Mouse (Mus musculus): Measurements from ENCODE around the gene Rnf223.

DNA sequence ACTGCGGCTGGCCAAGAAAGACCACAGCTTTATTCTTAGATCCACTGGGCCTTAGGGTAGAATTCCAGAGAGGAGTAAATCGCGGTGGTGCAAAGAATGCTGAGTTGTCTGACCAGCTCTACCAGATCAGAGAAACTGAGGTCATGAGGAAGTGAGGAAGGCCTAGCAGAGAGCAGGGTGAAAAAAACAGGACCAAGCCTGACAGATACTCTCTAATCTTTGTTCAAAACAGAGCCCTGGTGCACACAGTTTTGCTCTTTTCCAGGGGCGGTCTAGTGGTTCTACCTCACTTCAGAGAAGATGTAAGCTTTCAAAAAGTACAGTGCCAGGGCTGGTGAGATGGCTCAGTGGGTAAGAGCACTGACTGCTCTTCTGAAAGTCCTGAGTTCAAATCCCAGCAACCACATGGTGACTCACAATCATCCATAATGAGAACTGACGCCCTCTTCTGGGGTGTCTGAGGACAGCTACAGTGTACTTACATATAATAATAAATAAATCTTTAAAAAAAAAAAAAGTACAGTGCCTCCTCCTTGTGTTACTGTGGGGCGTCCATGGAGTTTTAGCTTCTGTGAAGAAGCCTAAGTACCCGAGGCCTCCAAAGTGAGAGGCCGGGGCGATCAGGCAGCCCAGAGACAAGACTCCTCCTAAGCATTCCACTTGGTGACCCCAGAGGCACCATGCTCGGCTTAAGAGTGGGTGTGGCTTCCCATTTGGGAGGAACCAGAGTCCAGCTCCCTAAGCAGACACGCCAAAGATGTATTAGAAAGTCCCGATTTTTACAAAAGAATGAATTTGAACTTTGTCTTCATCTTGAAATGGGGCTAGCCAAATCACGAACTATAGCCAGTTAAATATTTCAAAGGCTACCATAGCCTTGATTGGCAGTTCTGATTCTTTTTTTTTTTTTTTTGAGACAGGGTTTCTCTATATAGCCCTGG is 21.4 kb upstream of the Rnf223 start:
- TF ChIP-seq CTCF (conservative IDR thresholded peaks at IDR 0.05; ENCODE audit: insufficient read depth, insufficient read length, low read depth, low read length): no peak
- TF ChIP-seq POLR2A (IDR thresholded peaks at IDR 0.05; ENCODE audit: low read depth, low read length): no peak
